Mouse (Mus musculus) embryo, embryonic 10.5 days (tissue): Measurements from ENCODE around the gene BC053393.
"Not testable (repeated sequence)": the region's sequence is repeated elsewhere in the genome, so short reads cannot be mapped to it uniquely, and the experiment has no call there.

Experiments used
- DNase-seq: peaks from one replicate; pipeline ENCODE4 v3.0.0-alpha.2; 2015; ENCODE audit warnings: low spot score

Gene BC053393

DNA sequence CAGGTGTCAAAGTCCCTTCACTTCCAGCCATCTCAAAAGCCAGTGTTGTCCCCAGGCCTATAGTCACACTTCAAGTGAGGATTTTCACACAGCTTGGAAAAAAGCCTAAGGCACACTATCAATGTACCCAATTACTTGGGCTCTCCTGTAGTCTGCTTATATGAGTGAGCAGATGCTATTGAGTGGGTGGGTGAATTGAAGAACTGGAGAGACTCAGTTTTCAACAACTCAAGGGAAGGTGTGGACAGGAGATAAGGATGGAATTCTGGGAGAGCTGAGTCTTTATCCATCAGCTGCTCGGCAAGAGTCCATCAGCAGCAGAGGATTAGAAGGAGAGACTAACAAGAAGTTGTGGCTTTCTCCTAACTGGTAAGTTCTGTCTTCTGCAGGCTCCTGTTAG is at the start of gene BC053393:
TSS of gene BC053393 (plus strand) at position 210 of the 400 bp plus-strand sequence.
- no peak for DNase-seq

DNA sequence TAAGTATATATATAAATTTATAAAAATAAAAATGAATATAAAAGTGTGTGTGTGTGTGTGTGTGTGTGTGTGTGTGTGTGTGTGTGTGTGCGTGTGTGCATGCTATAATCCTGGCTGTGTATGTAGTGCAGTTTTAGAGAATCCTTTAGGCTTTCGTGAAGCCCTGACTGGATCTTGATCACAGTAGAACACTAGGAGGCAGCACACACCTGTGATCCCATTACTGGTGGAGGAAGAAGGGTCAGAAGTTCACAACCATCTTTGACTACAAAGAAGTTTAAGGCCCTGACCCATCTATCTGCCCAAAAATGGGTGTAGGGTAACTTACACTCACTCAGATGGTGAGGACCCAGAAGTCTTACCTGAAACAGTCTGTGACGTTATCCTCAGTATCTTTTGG is 48.6 kb upstream of the BC053393 start:
- peak; percentile 18 for DNase-seq

DNA sequence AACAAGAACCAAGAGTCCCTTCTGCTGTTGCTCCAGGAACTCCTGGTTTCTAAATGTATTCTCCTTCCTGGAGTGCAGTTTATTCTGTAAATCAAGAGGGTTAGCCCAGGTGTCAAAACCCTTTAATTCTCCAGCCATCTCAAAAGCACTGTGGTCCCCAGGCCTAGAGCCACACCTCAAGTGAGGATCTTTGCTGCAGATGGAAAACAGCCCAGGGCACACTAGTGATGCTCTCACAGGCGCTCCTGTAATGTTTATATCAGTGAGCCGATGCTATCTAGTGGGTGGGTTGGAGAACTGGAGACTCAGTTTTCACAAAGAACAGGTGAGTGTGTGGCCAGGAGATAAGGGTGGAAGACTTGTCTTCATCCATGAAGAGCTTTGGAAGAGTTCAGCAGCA is 47.4 kb upstream of the BC053393 start, which contains the start of gene Gm12169:
TSS of gene Gm12169 (plus strand) at position 301 of the 400 bp plus-strand sequence.
- no peak for DNase-seq

DNA sequence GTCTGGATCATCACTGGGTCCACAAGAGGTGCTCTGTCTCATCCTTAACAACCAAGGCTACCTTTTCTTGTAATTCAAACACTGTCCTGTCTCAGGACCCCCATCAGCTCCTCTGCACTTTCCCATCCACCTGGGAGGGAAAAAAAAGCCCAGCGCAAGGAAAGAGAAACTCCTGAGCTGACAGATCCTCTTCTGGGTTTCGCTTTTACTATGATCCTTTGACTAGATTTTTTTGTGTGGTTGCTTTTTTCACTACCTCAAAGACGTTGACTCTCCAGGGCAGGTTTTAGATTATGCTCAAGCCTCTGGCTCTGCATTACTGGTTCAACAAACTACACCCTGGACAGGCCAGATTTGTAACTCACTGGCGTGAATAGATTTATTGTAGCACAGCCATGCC is 41.2 kb upstream of the BC053393 start:
- DNase-seq = no peak

DNA sequence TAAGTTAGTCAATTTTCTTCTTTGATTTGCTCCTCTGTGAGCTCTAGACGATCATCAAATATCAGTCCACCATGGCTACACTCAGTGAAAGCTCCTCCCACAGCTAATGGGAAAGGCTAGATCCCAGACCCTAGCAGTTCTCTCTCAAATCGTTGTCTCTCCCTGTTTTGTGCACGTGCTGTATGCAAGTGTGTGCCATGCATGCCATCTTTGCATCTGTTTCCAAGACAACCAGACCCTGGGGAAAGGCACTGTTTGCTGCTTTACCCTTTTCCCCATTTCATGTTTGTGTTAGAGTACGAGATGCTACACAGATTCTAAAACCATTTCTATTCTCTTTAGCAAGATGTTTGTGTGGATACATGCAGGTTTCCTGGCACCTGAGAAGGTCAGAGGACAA is 34.4 kb upstream of the BC053393 start:
- no peak for DNase-seq

DNA sequence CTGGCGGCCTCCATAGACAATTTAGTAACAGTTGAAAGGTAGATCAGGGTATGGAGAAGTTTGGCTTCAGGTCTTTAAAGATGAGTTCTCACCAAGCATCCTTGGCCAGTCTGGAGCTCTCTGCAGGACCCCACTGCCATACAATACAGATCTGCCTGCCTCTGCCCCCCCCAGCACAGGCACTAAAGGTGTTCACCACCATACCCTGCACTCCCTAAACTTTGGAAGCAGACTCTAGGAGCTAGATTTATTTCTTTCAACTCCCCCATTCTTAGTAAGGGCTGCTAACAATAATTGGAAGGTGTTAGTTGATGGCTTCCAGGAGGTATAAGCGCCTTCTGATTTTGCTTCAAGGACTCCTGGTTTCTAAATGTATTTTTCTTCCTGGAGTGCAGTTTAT is 27.8 kb upstream of the BC053393 start:
- DNase-seq = no peak

DNA sequence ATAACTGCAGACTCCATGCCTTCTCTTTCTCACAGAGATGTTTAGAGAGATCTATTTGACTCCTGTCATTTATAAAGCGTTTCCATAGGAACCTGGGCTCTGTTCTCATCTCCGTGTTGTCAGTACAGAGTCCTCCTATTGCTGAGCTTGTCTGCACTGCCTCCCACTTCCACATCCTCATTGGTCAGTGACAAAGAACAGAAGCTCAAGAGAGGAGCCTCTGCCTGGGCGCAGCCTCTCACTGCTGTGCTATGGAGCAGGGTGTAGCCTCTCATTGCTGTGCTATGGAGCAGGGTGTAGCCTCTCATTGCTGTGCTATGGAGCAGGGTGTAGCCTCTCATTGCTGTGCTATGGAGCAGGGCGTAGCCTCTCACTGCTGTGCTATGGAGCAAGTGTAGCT is 21.6 kb upstream of the BC053393 start:
- no peak for DNase-seq

DNA sequence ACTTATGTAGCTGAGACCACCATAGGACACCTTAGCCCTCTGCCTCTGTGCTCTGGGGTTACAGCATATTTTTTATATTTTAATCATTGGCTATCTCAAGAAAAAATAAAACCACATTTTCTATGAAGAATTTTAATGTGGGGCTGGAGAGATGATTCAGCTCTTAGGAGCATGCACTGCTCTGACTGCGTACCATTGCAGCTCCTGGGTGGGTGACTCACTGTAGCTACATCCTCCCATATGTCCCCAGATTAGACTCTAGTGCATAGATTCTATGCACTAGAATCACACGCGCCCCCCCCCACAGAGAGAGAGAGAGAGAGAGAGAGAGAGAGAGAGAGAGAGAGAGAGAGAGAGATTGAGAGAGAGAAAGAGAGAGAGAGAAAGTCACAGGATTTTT is 18.6 kb upstream of the BC053393 start:
- no peak for DNase-seq

DNA sequence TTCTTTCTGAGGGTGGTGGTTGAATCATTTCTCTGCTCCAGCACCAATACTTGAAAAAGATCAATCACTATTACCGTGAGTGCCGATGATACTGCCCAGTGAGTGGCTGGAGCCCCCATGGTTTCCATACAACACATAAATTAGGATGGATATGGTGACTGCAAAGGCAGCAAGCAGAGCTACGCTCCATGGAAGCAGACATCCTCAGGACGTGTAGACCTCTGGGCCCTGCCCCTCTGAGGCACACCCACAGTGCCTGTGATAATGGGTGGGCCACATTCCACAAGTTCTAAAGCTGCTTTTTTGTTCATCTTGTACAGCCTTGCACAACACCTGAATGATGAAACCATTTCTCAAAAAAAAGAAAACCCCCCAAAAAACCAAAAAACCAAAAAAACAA is 10.2 kb upstream of the BC053393 start:
- no peak for DNase-seq

DNA sequence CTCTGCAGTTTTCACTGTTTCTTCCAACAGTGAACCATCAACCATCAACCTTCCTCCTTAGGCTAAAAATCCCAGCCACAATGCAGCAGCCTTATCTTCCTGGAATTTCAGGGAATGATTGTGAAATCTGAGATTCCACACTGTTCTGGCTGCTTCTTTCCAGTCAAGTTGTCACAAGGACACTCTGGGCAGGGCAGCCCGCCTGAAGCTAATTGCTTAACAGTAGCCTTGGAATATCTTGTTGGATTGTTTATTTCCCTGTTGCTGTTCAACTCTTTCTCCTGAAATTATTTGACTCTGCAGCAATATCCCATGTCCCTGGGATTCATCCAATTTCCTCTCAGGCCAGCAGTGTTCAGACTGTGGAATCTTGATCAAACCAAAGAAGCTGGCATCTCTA is 6.7 kb upstream of the BC053393 start:
- no peak for DNase-seq

DNA sequence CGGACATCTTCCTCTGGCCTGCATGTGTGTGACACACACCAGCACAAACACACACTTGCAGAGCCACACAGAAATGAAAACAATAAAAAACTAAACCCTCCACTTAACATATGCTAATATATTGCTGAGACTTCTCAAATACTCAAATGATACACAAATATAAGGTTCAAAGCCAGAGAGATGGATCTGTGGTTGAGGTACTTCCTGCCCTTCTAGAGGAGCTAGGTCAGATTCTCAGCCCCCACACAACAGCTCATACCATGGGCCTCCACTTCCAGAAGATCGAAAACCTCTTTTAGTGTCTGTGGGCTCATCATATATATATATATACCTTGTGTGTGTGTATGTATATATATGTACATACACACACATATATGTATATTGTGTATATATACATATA is 5.4 kb upstream of the BC053393 start:
- DNase-seq = no peak

DNA sequence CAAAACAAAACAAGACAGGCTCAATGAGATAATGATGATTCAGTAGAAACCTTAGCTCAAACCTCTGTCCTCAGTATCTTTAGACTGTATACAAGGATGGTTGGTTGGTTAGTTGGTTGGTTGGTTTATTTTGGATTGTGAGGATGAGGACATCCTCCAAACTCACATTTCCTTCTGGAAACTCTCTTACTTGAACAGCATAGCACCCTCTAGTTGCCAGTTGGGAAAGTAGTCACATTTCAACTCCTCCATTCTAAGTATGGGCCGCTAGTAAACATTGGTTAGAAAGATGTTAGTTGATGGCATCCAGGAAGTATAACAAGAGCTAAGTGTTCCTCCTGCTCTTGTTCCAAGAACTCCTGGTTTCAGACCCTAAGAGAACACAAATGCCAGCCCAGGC is 2.2 kb upstream of the BC053393 start:
- DNase-seq = no peak

DNA sequence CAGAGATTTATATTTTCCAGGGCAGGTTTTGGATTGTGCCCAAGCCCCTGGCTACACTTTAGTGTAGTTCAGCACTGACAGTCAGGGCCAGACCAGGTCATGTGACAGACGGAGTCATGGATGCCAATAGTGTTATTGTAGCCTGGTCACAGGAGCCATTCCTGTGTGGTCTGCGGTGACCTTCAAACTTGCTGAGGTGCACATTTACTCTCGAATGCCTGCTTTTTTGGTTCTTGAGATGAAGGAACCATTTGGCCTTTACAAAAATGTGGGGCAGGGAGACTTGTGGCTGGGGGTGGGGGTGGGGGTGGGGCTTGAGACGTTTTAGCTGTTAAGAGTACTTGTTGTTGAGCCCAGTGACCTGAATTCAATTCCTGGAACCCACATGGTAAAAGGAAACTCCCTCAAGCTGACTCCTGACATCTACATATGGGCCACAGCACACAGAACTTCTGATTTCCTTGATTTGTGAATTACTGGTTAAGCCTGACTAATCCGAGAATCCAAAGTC is 7.5 kb downstream of the BC053393 start:
- DNase-seq = peak; percentile 4

DNA sequence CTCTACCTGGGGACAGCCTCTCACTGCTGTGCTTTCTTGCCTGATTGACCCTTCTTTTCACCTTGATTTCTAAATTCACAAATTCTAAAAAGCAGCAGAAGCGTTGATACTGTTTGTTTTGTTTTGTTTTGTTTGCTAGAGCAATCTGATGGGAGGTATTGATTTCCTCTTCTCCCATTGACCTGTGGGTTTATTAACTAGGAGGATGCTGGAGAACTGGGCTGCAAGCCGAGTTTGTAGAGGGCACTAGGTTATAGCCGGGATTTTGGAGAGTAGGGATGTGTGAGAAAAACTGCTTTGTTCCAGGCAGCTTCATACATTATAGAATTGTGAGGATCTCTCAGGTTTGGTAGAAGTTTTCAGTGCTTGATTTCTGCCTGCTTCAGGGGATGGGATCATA is 9.1 kb downstream of the BC053393 start:
- DNase-seq = no peak

DNA sequence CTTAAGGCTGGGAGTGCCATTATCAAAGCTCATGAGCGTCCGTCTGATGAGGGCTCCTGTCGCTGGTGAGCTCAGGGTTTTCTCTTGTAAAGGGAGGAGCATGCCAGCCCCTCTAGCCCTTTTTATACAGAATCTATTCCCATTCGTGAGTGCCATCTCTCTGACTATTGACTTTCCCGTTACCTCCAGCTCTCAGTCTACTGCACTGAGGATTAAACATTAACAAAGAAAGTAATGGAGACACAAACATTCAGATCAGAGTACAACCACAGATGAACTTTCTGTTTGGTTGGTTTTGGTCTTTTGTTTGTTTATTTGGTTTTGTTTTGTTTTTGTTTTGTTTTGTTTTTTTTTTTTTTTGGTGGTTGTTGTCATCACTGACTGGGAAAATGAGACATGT is 11.4 kb downstream of the BC053393 start:
- no peak for DNase-seq

DNA sequence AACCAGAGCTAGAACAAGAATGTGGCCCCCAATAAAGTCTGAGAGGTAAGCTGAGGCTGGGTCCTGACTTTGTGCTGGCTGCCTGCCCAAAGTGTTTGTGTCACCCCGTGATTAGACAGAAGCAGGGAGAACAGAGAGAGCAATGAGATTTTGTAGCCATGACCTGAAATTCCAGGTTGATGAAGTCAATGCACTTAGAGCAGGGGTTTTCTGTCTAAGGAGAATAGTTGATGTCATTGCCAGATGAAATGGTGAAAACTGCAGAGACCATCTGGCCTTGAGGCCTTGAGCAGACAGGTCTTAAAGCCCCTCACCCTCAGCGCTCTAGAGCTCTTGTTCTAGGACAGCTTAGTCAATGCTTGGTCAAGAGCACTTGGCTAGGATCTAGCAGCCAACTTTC is 21.1 kb downstream of the BC053393 start:
- no peak for DNase-seq

DNA sequence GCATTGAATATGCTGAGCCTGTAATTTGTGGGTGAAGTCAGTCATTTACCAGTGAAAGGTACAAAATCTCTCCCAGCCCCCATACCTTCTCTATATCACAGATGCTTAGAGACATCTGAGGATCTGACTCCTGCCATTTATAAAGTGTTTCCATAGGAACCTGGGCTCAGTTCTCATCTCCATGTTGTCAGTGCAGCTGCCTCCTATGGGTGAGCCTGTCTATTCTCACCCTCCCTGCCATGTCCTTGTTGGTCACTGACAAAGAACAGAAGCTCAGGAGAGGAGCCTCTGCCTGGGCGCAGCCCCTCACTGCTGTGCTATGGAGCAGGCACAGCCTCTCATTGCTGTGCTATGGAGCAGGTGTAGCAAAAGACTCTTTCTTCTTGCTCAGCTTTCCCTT is 48.6 kb downstream of the BC053393 start:
- DNase-seq = no peak

DNA sequence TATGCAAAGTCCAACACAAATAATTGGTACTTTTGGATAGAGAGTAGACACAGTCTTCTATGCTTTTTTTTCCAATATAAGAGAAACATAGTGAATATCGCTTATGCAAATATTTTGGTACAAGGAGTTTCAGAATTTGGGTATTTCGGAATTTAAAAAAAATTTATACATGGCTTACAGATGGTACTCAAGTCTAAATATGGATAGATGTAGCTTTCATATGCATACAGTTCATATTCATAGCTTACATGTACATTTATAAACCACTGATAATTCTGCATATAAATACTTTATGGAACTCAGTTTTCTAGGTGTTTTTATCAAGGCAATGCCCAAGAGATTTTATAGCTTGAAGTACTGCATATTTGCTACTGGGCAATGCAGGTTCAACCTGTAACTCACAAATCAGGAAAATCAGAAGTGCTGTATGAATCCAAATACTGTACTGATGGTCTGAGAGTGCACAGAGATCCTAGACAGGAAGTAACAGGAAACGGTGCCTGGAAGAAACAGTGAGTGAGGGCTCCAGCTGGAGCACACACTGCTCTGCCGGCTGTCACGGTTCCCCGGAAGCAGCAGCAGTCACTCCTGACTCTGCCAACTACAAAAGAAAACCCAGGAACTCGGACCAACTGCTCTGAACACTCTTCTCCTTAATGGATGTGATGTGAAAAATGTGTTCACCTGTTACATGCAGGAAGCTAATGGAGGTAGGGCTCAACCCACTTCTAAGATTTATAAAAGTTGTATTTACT is 49.3 kb downstream of the BC053393 start:
- no peak for DNase-seq

DNA sequence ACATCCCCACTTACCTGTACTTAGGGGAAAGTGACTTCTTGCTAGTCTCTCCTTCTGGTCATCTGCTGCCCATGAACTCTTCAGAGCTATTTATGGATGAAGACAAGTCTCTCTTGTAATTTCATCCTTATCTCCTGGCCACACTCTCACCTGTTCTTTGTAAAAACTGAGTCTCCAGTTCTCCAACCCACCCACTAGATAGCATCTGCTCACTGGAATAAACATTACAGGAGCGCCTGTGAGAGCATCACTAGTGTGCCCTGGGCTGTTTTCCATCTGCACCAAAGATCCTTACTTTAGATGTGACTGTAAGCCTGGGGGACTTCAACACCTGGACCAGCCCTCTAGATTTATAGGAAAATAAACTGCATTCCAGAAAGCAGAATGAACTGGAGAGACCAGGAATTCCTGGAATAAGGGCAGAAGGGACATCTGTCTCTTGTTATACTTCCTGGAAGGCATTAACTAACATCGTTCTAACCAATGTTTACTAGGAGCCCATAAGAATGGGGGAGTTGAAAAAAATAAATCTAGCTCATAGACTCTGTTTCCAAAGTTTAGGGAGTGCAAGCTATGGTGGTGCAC is 58.0 kb downstream of the BC053393 start, which contains the start of gene Dppa1:
TSS of gene Dppa1 (minus strand) at position 51 of the 585 bp plus-strand sequence.
- no peak for DNase-seq

DNA sequence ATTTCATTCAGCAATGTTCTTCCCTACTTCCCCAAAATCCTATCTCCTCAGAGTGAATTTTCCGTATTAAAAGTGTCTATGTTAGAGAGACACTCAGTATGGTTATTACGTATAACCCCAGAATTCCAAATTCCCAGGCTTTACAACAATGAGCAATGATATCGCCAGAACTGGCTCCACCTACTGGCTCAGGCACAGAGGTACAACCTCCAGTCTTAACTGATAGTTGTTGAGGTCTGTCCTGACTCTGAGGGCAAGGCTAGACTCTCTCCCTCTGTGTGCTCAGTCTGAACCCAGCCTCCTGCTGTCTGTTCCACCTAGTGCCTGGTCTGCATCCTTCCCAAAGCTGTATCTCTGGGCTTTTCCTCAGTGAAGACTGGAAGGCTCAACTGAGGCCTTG is 60.3 kb downstream of the BC053393 start:
- peak; percentile 63 for DNase-seq

DNA sequence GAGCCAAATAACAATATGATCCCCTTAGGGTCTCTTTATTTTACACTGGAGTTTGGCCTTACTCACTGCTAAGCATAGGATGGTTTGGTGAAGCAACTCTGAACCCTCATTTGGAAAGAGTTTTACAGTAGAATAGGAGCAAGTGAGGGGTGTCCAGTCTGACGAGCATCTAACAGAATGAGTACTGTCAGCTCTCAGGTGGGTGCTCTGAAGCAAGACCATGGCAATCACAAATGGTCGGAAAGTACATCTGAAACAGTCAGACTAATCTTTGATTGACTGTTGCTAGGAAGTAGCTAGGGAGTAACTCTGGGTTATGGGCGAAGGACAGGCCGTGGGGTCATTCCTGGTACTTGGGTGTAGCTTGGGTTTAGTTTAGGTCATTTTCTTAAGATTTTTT is 64.2 kb downstream of the BC053393 start:
- not testable (repeated sequence) for DNase-seq

DNA sequence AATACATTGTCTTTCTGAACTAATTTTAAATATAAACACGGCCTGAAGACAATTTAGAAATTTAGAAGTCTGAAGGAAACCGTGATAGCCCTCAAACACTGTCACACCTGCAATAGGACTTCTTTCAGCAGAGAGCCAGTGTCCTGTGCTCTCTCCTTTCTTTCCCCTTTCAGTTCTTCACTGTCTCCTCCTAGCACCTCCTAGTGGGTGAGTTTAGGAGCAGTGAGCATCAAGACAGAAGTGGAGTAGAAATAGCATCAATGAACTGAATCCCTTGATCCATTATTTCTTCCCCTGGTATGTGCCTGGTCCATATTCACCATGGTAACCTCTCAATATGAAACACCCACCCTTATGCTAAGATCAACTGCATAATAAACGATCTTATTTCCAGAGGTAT is 65.2 kb downstream of the BC053393 start:
- no peak for DNase-seq
